Mouse (Mus musculus) c-Kit-negative CD71-positive TER-119-positive erythroid progenitor cells, embryonic 14.5 days (primary cell): Measurements from ENCODE around the gene Tacr2.

ENCODE experiments used
- DNase-seq: peaks from one replicate; pipeline ENCODE4 v3.0.0-alpha.2; 2013; ENCODE audit warnings: low read depth, low spot score

Tacr2 gene

DNA sequence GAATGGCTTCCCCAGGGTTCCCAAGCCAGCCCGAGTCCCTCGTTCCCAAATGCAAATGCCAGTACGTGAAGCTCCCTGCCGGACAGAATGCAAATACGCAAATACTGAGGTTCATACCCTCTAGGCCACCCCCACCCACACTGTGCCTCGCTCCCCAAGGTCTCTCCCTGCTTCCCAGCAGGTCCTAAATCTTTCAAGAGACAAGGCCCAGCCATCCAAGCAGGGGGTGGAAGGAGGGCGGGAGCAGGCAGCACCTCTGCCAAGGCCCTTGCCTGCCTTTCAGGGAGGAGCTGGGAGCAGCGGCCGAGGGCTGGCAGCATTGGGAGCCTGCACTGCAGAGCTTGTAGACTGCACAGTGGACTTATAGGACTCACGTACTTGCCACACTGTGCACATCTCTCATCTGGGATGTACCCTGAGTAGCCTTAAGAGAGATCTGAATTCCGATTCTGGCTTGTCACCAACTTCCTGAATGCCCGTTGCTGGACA, at the start of gene Tacr2:
Tacr2 (plus strand) TSS at position 439 of the 489 bp plus-strand sequence.
- DNase-seq: no peak

DNA sequence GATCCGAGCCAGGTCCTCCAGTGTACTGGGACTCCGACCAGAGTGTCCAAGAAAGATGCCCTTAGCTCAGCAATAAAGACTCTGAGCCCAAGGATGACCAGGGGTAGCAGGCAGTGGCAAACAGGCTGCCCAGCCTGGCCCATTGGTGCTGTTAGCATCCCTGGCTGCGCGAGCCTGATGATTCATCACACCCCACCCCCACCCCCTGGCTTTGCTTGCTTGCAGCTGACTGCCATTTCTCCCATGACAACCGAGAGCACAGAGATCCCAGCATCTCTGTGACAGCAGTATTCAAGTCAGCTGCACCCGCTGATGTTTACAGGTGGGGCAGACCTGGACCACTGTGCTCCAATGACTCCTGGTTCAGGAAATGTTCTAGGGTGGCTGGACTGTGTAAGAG, 49.7 kb upstream of the Tacr2 start:
- DNase-seq: no peak

DNA sequence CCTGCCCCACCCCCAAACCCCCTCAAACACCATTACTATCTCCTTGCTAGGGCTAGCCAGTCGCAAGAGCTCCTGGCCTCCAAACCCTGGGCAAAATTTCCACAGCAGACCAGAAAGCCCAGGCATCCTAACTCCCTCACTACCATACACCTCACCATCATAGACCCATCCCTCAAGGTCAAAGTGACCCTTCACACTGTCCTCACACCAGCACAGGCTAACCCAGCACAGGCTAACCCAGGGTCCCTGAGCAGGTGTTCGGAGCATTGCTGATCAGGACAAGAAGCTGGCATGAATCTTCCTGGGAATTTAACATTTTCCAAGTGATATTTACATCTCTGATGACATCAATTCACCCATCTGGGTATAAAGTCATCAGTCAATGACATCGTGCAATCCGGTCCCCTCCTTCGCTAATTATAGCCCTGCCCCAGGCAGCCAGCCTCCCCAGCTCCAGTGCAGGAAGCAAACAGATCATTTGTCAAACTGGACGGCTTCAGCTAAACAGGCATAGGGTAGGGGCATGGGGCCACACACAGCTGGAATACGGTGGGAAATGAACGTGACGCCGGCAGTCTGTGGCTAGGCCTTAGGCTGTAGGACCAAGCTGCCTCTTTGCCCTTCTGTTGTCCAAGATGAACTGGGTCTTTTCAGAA, 43.9 kb upstream of the Tacr2 start:
- no peak for DNase-seq

DNA sequence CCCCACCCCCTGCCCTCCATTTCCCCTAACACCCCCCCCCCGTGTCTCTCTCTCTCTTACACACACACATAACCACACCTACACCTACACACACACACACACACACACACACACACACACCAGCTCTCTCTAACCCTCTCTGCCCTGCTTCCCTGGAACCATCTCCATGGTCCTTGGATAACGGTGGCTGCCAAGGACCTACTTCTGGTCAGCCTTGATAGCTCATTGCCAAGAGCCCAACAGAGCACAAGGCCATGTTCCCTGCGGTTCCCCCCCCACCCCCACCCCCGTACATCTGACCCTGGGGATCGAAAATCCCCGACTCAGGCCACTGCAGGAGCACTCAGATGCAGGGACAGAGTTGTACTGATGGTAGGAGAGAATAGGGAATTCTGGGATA, 40.9 kb upstream of the Tacr2 start:
- DNase-seq: no peak

DNA sequence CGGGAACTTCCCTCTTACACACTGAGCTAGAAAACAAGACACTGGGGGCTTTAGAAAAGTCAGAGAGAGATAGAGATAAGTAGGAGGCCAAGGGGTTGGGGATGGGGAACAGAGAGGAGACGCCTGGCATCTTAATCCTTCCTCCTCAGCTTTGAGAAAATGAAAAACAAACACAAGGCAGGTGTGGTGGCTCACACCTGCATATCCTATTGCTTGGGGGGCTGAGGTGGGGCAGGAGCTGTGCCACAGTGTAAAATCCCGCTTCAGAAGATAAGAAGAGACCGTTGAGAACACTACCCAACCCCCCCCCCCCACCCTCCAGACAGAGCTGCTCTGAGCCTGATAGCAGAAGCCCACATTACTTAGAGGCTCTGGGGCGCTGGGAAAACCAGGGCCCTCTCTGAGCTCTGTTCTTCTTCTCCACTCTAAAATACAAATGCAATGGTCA, 37.0 kb upstream of the Tacr2 start:
- no peak for DNase-seq

DNA sequence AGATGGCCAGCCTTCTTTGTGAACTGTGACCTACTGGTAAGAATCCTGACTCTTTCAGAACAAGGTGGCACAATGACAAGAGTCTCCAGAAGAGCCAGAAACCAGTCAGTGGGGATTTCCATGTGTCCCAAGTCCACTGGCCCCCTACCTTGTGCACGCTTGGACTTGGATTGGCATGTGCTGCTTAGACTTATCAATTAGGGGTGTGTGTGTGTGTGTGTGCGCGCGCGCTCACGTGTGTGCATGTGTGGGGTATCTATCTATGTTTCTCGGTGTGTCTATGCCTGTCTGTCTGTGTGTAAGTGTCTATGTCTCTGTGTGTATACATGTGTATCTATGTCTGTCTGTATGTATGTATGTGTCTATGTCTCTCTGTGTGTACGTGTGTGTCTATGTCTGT, 36.6 kb upstream of the Tacr2 start:
- DNase-seq: no peak

DNA sequence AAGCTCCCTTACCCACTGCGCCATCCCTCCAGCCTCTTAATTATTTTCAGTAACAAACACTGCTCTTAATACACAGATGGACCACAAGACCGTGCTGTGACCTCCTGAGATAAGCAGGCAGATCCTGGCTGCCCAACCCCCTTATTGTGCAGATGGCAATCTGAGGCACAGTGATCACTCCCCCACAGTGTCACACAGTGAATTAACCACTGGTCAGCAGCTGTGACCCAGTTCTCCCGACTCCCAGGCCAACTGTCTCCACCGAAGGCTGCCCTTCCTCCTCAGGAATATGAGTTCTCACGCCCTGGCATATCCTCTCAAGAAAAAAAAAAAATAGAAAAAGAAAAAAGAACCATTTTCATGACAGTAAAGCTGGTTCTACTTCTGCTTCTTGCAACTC, 35.6 kb upstream of the Tacr2 start:
- DNase-seq: no peak

DNA sequence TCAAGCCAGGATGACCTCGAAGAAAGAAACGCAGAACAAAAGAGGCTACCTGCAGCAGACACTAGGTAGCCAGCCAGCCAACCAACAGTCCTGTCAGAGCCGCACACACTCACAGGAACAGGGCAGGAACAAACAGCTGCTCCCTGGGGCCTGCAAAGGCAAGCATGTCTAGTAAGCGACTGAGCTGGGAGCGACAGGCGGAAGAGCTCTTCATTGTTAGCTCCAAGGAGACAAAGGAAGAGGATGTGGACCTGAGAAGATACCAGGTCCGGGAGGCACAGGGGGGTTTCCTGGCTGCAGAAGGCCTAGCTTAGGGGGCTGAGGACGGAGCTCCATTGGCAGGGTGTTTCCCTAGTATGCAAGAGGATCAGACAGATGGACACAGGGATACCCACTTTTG, 35.0 kb upstream of the Tacr2 start:
- no peak for DNase-seq

DNA sequence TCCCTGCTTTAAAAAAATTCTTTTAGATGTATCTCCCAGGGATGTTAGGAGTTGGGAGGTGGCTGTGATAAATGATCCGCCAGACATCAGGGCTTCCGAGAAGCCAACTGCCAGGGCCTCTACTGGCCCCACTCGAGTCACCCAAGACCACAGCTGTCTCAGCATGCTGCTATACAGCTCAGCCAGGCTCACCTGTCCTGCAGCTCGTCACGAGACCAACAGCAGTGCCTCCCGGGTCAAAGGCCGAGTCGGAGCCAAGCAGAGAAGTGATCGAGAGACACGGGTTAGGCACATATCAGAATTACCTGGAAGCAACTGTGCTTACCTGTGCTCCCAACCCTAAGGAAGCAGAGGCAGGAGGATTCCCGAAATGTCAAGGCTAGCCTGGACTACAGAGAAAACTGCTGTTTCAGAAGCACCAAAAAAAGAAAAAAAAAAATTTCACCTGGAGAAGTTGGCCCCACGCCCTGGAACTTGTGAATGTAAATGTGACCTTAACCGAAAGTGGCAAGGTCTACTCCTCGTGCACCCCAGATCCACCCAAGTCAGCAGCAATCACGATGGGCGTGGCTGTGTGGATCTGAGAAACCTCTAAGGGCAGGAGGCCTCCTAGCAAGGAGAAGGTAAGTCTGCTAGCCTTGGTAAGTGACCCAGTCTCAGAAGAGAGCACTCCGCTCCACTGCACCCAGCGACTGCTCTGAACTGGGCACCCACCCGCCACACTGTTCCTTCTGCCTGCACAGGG, 34.0 kb upstream of the Tacr2 start:
- DNase-seq: no peak

DNA sequence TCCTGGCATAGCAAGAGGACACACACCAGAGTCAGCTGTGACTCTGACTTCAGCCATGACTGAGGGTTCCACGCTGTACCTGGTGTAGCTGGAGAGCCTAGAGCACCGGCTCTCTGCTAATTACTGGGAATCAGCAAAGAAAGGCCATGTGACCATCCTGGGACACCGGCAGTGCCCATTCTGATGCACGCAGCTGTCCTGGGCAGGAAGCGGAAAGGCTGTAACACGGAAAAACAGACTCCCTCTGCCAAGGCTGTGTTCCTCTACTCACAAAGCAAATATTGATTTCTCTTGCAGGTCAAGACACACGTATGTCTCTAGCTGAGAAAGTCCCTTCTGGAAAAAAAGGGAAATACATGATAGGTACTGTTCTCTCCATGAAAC, 33.5 kb upstream of the Tacr2 start:
- no peak for DNase-seq

DNA sequence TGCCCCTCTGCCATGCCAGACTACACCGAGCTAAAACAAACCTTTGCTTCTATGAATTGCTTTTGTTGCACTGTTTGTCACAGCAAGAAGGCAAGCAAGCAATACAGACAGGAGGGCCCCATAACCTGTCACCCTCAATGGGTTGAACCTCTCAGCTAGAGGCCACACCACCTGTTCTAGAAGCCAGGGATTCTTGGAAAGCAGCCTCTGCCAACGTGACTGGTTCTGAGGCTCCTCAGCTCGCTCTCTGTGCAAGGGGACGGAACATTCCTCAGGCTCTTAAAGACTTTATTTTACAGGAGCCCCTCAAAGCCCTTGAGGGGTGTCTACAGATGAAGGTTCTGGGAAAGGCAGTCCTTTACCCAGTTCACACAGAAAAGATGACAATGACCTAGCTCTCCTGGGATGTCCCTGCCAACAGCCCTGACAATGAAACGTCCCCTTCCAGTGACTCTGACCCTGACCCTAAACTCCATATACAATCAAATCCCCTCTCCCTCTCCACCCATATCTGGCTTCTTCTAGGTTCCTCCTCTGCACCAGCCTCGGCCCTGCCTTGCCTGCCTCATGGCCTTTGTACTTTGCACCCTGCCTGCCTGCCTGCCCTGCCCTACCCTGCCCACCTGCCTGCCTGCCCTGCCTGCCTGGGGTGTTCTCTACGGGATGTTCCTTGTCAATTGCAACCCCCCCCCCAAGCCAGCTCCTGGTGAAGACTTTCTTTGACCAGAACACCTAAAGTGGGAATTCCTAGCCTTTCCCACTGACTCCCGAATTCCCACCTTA, 31.3 kb upstream of the Tacr2 start:
- DNase-seq: no peak

DNA sequence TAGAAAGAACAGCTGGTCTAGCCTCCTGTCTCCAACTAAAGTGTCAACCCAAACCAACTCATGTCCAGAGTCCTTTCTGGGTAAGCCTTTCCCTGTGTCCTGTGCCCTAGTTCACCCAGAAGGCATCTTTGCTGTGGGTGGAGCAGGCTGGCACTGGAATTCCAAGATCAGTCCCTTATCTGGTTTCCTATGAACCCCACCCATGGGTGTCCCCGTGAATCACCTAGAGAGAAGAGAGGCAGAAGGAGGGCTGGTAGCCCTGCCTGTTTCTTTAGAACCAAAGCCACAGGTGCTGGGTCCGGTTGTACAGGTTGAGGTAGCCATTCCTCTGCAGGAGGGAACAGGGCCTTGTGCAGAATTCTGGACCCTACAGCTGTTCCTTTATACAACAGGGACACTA, 30.6 kb upstream of the Tacr2 start:
- no peak for DNase-seq

DNA sequence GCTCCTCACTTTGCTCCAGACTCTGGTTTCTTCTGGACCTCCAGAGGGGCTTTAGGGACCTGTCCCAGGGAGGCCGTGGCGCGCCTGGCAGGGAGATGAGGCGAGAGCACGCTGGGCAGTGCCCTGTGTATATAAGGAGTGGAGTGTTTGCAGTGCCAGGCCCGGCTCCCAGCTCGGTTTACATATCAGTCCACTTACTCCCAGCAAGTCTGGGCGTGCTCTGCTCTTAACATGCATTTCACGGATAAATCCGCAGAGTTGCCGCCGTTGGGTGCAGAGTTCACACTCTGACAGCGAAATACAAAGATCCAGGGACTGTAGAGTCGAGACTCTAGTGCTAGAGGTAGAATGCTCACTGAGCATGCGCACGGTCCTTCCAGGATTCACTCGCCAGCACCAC, 29.5 kb upstream of the Tacr2 start:
- no peak for DNase-seq

DNA sequence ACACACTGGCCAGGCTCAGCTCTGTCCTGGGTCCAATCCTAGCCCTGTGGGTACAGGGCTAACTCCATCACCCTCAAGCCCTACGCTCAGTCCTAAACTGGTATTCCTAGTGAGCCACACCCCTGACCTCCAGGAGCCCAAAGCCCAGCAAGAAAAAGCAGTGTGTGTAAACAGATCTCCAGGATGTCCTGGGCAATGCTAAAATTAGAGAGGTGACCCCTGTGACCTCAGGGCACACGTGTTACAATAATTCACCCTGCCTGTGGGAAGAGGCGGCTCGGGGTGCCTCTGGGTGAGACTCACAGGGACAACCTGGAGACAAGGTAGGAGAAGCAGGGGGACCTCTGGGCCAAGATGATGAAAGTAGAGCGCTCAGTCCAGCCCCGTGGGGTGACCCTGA, 28.0 kb upstream of the Tacr2 start:
- no peak for DNase-seq

DNA sequence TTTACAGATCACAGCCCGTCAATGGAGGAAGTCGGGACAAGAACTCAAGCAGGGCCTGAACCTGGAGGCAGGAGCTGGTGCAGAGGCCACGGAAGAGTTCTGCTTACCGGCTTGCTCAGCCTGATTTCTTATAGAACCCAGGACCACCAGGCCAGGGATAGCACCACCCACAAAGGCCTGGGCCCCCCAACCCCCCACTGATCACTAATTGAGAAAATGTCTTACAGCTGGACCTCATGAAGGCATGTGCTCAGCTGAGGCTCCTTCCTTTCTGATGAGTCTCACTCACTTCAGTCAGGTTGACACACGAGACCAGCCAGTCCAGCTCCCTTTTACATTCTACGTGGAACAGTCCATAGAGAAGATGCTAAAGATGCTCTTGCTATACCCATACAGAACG, 26.4 kb upstream of the Tacr2 start:
- DNase-seq: no peak

DNA sequence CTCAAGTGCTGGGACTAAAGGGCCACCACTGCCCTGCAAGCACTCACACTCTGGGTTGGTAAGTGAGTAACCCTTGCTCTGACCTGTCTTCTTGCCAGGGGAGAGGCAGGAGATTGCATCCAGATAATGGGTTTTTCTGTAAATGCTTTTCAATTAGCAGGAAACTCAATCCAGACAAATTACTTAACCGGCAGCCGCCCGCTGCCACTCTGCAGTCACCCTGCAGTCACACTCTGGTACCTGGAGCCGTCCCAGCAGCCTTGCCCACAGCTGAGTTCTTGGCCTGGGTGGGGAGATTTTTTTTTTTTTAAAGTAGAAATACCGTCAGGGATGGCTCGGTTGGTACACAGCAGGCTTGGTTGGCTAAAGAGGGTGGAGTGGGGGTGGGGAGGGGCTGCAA, 24.1 kb upstream of the Tacr2 start:
- no peak for DNase-seq

DNA sequence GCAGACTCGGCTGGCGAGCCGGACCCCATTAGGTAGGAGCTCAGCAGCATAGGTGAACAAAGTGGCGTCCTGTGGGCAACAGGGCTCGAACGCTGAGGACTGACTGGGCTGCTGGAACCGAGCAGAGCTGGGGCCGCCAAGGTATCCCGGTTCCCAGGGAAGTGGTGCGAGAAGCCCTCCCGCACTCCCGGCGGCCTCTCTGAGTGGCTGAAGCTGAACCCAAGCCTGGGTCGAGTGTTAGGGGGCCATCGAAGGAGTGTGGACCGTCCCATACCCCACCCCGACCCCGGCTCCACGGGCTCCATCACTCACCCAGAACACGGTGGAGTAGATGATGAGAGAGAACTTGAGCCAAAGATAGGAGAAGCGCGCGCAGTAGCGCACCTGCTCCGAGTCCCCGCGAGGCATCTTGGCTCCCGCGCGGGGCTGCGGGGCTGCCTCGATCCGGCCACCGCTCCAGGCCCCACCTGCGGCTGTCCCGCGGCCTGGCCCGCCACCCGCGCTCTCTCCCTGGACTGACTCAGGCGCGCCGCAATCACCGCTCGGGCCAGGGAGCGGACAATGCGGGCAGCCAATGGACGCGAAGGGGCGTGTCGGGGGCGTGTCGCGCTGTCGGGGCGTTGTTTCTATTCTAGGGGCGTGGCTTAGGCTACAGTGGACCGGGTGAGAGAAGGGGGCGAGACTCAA, 21.4 kb upstream of the Tacr2 start, which contains the start of gene Tspan15:
Tspan15 (minus strand) TSS at position 544 of the 687 bp plus-strand sequence.
- peak; percentile 71 for DNase-seq

DNA sequence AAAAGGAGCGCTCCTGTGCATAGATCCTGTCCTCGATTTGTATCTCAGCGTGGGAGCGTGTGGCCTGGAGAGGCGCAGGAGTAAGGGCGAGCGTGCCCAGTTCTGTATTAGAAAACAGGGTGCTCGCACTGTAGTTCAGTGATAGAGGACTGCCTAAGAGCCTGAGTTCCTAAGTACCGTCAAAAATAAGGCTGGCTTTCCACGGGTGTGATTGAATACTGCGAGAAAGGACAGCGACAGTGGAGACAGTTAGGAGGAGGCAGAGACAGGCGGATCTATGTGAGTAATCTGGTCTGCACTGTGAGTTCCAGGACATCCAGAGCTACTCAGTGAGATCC, 20.9 kb upstream of the Tacr2 start:
- no peak for DNase-seq

DNA sequence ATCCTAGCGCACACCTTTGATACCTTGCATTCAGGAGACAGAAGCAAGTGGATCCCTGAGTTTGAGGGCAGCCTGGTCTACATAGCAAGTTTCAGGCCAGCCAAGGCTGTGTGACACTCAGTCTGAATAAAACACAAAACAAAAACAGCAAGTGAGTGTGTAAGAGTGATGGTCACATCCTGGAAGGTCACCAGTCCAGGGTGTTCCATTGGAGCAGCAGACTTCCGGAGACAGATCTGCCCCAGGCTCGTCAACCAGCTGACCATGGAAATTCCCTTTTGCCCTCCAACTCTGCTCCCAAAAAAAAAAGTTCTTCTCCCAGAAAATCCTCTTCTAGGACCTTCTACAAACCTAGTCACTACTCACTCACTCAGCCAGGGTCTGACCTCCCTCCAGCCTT, 20.4 kb upstream of the Tacr2 start:
- no peak for DNase-seq

DNA sequence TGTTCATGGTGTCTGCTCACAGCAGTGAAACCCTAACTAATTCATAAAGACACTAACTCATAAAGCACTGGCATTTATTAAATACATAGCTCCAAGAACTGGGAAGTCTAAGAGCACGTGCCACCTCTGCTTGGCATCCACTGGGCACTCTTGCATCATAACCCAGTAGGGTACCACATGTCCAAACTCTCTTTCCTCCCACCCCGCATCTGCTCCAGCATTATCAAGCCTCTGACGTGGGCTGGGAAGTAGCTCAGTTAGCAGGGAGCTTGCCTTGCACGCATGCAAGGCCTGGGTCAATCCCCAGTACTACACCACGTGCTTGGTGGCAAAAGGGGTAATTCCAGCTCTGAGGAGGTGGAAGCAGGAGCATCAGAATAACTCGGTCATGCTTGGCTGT, 16.1 kb upstream of the Tacr2 start:
- DNase-seq: no peak

DNA sequence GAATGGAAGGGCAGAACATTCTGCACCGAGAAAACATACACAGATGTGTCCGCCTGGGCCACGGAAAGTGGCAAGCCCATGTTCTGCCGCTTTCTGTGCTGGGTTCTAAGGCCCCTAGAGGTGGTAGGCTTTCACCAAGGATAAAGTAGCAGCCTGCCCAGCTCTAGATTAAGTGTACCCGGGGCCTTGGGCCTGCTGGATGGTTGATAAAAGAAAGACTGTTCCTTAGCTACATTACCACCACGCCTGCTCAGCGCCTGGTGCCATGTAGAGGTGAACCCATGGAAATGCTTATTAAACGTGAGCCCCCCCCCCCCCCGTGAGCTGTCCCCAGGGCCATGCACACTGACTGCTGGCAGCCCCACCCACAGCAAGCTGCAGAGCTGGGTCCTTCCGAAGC, 15.0 kb upstream of the Tacr2 start:
- DNase-seq: no peak

DNA sequence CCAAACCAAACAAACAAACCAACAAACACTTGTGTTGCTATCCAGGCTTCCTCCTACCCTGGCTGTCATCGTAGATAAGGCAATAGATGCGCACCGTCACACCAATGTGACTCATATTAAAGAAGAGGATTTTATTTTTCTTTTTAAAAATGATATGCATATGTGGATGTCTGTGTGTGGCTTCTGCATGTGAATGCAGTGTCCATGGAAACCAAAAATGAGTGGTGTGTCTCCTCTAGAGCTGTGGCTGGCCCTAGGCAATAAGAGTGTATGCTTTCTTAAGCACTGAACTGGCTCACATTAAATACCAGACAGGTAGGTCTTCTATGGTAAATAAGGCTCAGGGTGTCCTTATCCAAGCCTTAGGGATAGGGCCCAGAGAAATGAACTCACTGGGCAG, 13.6 kb upstream of the Tacr2 start:
- no peak for DNase-seq
